Mouse (Mus musculus): Measurements from ENCODE around the gene Wdr81. TPM values are rescaled to one million over a fixed set of nuclear protein-coding genes. Genes with fewer than 3 reads are reported as not detected.

The Wdr81 gene
- polyA plus RNA-seq, 1 experiment, result 4.9 TPM

DNA sequence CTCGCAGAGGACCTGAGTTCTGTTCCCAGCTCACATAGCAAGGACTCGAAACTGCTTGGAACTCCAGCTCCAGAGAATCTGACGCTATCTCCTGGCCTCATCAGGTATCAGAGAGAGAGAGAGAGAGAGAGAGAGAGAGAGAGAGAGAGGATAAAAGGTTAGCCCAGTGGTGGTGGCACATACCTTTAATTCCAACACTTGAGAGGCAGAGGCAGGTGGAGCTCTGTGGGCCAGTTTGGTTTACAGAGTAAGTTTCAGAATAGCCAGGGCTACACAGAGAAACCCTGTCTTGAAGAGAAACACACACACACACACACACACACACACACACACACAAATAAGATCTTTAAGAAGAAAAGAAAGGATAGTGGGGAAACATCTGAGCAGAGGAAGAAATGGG is 31.4 kb downstream of the Wdr81 start:
- H3K9ac ChIP-seq (ENCODE audit: low read depth, poor library complexity, severe bottlenecking), result no peak overlapping the region
- H3K36me3 ChIP-seq (ENCODE audit: control insufficient read depth, insufficient read depth, low read length, poor library complexity, severe bottlenecking), result no peaks in the 10 kb centered on the region
- H3K27ac ChIP-seq (ENCODE audit: insufficient read depth, low read length), result no peak overlapping the region
- no peaks in the 10 kb centered on the region for H3K4me1 ChIP-seq (ENCODE audit: control insufficient read depth, insufficient read depth, low read length)
- H3K9me3 ChIP-seq (replicated peaks; ENCODE audit: control insufficient read depth, insufficient read depth, low read length, poor library complexity, severe bottlenecking), result no peaks in the 10 kb centered on the region
- H3K4me3 ChIP-seq (ENCODE audit: low read depth, low read length), result no peak overlapping the region
- no peaks in the 10 kb centered on the region for H3K27me3 ChIP-seq (ENCODE audit: control insufficient read depth, insufficient read depth, low read length, poor library complexity, severe bottlenecking)
- TF ChIP-seq CTCF (IDR thresholded peaks at IDR 0.05; ENCODE audit: low read depth, low read length) (no peak), POLR2A (IDR thresholded peaks at IDR 0.05; ENCODE audit: insufficient read depth, low read length) (no peak), EP300 (IDR thresholded peaks at IDR 0.05; ENCODE audit: insufficient read depth, low read depth, low read length) (no peak)

DNA sequence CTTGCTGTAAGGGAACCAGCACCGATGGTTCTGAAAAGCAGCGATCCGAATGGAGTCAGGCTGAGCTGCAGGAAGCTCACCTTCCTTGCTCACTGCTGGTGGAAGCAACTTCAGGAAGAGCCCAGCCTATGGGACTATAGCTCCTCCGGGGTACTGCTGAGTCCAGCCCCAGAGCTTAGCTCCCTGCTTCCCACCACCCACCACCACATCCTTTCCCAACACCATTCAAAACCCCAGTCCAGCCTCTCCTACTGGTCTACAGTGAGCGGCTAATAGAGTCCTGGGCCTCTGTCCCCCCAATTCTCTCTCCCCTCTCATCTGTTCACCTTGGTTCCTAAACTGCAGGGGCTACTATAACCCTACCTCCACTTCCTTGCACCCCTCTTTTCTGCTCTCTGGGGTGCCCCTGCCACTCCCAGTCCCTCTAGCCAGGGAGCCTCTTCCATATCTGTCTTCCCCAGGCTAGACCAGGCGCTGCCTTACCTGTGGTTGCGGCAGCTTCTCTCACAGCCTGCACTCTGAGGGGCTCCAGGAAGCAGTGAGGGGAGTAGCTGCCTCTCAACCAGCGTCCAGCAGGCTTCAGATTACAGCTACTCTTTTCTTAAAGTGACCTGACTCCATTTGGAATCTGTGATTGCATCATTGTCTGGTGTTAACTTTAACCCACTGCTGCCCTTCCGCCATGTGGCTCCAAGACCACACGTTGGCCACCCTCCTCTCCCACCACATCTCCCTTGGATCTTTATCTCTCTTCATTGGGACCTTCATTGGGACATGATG is 32.3 kb downstream of the Wdr81 start, which contains the start of gene Serpinf1:
Gene Serpinf1 (minus strand): TSS at position 689 of the 780 bp plus-strand sequence.
- Histone ChIP-seq H3K36me3 (ENCODE audit: control insufficient read depth, insufficient read depth, low read length, poor library complexity, severe bottlenecking) (no peaks in the 10 kb centered on the region), H3K9ac (ENCODE audit: low read depth, poor library complexity, severe bottlenecking) (no peak within 1 kb of the TSS), H3K9me3 (replicated peaks; ENCODE audit: control insufficient read depth, insufficient read depth, low read length, poor library complexity, severe bottlenecking) (no peaks in the 10 kb centered on the region), H3K4me1 (ENCODE audit: control insufficient read depth, insufficient read depth, low read length) (no peaks in the 10 kb centered on the region), H3K27me3 (ENCODE audit: control insufficient read depth, insufficient read depth, low read length, poor library complexity, severe bottlenecking) (no peaks in the 10 kb centered on the region), H3K27ac (ENCODE audit: insufficient read depth, low read length) (no peak within 1 kb of the TSS), H3K4me3 (ENCODE audit: low read depth, low read length) (no peak within 1 kb of the TSS)
- TF ChIP-seq CTCF (IDR thresholded peaks at IDR 0.05; ENCODE audit: low read depth, low read length) (no peak), POLR2A (IDR thresholded peaks at IDR 0.05; ENCODE audit: insufficient read depth, low read length) (no peak), EP300 (IDR thresholded peaks at IDR 0.05; ENCODE audit: insufficient read depth, low read depth, low read length) (no peak)

GRCm38 (mm10) chr11:75421375-75422012 is 33.0 kb downstream of the Wdr81 start:
- H3K27ac ChIP-seq (ENCODE audit: insufficient read depth, low read length), result no peak overlapping the region
- no peak for TF ChIP-seq CTCF (IDR thresholded peaks at IDR 0.05; ENCODE audit: low read depth, low read length)
- no peak for TF ChIP-seq EP300 (IDR thresholded peaks at IDR 0.05; ENCODE audit: insufficient read depth, low read depth, low read length)
- no peak for TF ChIP-seq POLR2A (IDR thresholded peaks at IDR 0.05; ENCODE audit: insufficient read depth, low read length)
- H3K9me3 ChIP-seq (replicated peaks; ENCODE audit: control insufficient read depth, insufficient read depth, low read length, poor library complexity, severe bottlenecking), result no peaks in the 10 kb centered on the region
- H3K4me1 ChIP-seq (ENCODE audit: control insufficient read depth, insufficient read depth, low read length), result no peaks in the 10 kb centered on the region
- no peaks in the 10 kb centered on the region for H3K36me3 ChIP-seq (ENCODE audit: control insufficient read depth, insufficient read depth, low read length, poor library complexity, severe bottlenecking)
- no peak overlapping the region for H3K9ac ChIP-seq (ENCODE audit: low read depth, poor library complexity, severe bottlenecking)
- H3K4me3 ChIP-seq (ENCODE audit: low read depth, low read length), result no peak overlapping the region
- H3K27me3 ChIP-seq (ENCODE audit: control insufficient read depth, insufficient read depth, low read length, poor library complexity, severe bottlenecking), result no peaks in the 10 kb centered on the region

GRCm38 (mm10) chr11:75420810-75421374 is 33.6 kb downstream of the Wdr81 start:
- no peak overlapping the region for H3K9ac ChIP-seq (ENCODE audit: low read depth, poor library complexity, severe bottlenecking)
- H3K27ac ChIP-seq (ENCODE audit: insufficient read depth, low read length), result no peak overlapping the region
- H3K36me3 ChIP-seq (ENCODE audit: control insufficient read depth, insufficient read depth, low read length, poor library complexity, severe bottlenecking), result no peaks in the 10 kb centered on the region

DNA sequence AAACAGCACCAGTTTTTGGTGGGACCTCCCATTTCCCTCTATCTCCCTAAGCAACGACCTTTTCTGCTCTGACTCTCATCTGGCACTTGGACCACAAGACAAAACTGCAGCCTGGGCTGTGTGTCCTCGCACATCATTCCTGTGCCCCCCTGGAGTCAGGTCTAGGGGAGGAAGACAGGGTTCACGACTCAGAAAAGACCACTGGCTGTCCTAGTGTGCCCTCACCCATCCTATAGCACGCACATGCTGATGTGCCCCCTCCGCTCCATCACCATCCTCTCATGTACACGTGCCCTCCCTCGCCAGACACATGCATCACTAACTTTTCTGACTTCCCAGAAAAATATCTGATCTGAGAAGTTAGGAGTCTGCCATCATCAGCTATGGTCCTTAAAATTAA is 34.5 kb downstream of the Wdr81 start:
- H3K4me3 ChIP-seq (ENCODE audit: low read depth, low read length), result no peak overlapping the region
- H3K4me1 ChIP-seq (ENCODE audit: control insufficient read depth, insufficient read depth, low read length), result no peaks in the 10 kb centered on the region
- no peak overlapping the region for H3K27ac ChIP-seq (ENCODE audit: insufficient read depth, low read length)
- no peak for TF ChIP-seq EP300 (IDR thresholded peaks at IDR 0.05; ENCODE audit: insufficient read depth, low read depth, low read length)
- TF ChIP-seq CTCF (IDR thresholded peaks at IDR 0.05; ENCODE audit: low read depth, low read length), result no peak
- TF ChIP-seq POLR2A (IDR thresholded peaks at IDR 0.05; ENCODE audit: insufficient read depth, low read length), result no peak
- H3K9me3 ChIP-seq (replicated peaks; ENCODE audit: control insufficient read depth, insufficient read depth, low read length, poor library complexity, severe bottlenecking), result no peaks in the 10 kb centered on the region
- H3K27me3 ChIP-seq (ENCODE audit: control insufficient read depth, insufficient read depth, low read length, poor library complexity, severe bottlenecking), result no peaks in the 10 kb centered on the region
- H3K36me3 ChIP-seq (ENCODE audit: control insufficient read depth, insufficient read depth, low read length, poor library complexity, severe bottlenecking), result no peaks in the 10 kb centered on the region
- no peak overlapping the region for H3K9ac ChIP-seq (ENCODE audit: low read depth, poor library complexity, severe bottlenecking)

More at GRCm38 (mm10) chr11:75420810-75421374, 33.6 kb downstream of the Wdr81 start:
- Histone ChIP-seq H3K27me3 (ENCODE audit: control insufficient read depth, insufficient read depth, low read length, poor library complexity, severe bottlenecking) (no peaks in the 10 kb centered on the region), H3K4me1 (ENCODE audit: control insufficient read depth, insufficient read depth, low read length) (no peaks in the 10 kb centered on the region), H3K9me3 (replicated peaks; ENCODE audit: control insufficient read depth, insufficient read depth, low read length, poor library complexity, severe bottlenecking) (no peaks in the 10 kb centered on the region), H3K4me3 (ENCODE audit: low read depth, low read length) (no peak overlapping the region)
- TF ChIP-seq POLR2A (IDR thresholded peaks at IDR 0.05; ENCODE audit: insufficient read depth, low read length) (no peak), EP300 (IDR thresholded peaks at IDR 0.05; ENCODE audit: insufficient read depth, low read depth, low read length) (no peak), CTCF (IDR thresholded peaks at IDR 0.05; ENCODE audit: low read depth, low read length) (no peak)
